Mouse (Mus musculus) gastrocnemius, postnatal 4 days (tissue): ENCODE data around the gene Dppa5a. TPM values are rescaled to one million over a fixed set of nuclear protein-coding genes. Genes with fewer than 3 reads are reported as not detected.
A peak's percentile ranks its signal among the peaks of the same experiment; 100 is the strongest.
"Not testable (repeated sequence)": the region's sequence is repeated elsewhere in the genome, so short reads cannot be mapped to it uniquely, and the experiment has no call there.

Source experiments
- DNase-seq, 2 experiments: peaks; one replicate each; pipeline ENCODE4 v3.0.0; 2021 to 2022; ENCODE audit warnings: low spot score in 2 of 2, mixed read lengths in 2 of 2
- total RNA-seq, 2 experiments: library from RNA; stranded (reverse); gene quantifications; 2 replicates each; pipeline ENCODE4 v1.2.3; 2021

Dppa5a gene
- total RNA-seq, 2 experiments from 2014 or later: not detected

- no peak for DNase-seq
Measured at GRCm38 (mm10) chr9:78365850-78366544, 2.0 kb downstream of the Dppa5a start.

- DNase-seq: no peak
Measured at GRCm38 (mm10) chr9:78364701-78365100, 3.3 kb downstream of the Dppa5a start.

DNA sequence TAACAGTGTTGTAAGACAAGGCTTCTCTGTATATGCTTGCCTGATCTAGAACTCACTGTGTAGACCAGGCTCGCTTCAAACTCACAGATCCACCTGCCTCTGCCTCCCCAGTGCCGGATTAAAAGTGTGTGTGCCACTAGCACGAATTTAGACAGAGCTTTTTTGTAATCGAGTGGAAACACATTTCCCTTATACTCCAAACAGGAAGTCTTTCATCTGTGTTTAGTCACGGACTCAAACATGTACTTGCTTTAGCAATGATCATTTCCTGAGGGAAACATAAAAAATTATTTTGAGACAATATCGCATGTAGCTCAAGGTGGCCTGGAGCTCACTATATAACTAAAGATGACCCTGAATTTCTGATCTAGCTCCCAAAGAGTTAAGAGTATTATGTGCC lies 4.6 kb downstream of the Dppa5a start:
- no peak for DNase-seq

DNA sequence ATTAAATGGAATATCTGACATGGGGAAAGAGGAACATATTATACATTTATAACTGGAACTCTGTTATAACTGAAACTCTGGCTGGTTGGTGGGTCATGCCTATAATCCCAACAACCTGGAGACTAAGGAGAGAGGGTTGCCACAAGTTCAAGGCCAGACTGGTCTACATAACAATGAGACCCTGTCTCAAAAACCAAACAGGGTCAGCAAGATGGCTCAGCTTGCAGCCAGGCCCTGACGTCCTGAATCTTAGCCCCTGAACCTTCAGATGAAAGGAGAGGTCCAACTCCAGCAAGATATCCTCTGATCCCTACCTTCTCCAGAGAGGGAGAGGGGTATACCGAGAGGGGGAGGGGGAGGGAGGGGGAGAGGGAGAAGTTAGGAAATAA lies 7.5 kb downstream of the Dppa5a start:
- DNase-seq: no peak

DNA sequence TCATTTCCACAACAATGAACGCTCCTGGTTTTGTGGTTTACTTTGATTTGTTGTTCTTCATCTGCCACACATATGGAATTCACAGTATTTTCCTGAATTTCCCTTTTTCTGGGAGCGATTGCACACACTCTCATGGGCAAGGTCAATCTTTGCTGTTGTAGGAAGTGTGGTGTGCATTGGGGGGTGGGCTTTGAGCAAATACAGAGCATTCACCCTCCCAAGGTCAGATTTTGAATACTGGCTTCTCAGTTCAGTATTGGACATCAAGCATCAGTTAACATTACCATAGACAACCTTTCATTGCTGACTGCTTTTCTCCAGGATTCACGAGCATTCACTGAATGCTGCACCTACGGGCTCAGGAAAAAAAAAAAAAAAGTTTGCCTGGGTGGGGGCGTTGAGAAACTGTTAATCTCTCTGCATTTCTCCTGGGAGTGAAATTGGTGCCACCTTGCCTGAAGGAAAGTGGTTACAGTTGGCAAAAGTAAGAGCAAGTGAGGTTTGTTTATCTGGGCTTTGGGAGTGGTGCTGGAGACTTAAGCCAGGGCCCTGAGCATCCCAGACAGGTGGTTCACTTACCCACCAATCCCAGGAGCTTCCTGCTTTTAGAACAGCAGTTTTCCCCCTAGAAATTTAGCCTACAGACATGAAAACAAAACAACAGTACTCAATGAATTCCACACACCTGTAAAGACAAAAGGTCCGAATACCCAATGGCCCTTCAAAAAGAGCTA lies 8.1 kb downstream of the Dppa5a start:
- DNase-seq: no peak

GRCm38 (mm10) chr9:78358053-78358452 lies 9.9 kb downstream of the Dppa5a start:
- peak; percentile 22 to 60 for DNase-seq

- DNase-seq: no peak
Measured at GRCm38 (mm10) chr9:78355611-78356010, 12.4 kb downstream of the Dppa5a start, which contains the start of gene Gsta2. Gsta2 (minus strand) TSS chr9:78355788.

DNA sequence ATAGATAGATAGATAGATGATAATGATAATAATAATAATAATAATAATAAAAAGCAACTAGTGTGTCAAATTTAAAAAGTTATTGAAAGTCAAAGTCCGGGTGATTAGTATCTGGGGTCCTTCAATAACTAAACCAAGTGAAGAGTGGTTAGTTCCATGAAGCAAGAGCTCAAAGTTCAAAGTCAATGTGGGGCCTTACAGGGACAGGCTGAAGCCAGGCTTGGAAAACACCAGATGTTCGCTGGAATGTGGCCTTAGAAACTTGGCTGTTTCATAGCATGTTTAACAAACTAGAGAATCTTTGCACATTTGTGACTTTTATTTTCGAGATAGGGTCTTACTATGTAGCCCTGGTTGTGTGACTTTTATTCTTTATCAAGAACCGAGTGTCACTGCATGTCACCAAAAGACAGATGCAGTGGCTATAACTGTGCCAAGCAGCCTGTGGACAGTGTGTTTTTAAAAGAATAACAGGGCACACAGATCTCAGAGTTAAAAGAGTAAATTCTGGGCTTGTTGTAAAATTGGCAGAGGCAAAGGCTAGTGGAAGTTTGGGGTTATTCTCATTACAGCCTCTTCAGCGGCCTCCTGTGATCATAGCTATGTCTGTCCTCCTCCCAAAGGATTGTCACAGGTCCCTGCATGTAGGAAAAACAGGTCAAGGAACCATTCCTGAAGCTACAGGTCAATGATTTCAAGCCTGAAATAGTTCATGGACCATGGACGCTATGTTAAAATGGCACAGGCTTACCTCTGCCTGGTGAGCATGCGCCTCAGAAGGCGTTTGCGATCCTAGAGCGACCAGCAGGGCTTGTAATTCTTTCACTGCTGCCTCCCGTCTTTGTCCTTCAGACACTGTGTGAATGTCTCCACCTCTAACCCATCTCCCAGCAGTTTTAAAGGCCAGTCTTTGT lies 13.1 kb downstream of the Dppa5a start:
- no peak for DNase-seq

- no peak for DNase-seq
Measured at GRCm38 (mm10) chr9:78351504-78352220, 16.3 kb downstream of the Dppa5a start.

DNA sequence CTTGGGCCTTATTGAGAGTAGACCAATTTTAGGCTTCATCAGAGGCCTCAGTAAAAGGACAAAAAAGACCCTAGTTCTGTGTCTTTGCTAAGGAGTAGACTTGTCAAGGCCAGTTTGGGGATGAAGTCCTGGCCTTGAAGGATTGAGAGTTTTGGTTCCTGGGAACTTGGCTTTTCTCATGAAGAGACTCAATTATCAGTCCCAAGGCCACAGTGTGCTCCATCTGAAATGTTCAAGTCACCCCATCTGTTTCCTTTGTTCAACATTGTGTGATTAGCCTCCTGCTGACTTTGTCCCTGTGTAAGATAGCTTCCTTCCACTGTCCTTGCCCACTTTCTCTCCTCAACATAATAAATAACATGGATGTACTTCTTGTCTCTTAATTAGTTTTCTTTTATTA lies 18.0 kb downstream of the Dppa5a start:
- not testable (repeated sequence) for DNase-seq

DNA sequence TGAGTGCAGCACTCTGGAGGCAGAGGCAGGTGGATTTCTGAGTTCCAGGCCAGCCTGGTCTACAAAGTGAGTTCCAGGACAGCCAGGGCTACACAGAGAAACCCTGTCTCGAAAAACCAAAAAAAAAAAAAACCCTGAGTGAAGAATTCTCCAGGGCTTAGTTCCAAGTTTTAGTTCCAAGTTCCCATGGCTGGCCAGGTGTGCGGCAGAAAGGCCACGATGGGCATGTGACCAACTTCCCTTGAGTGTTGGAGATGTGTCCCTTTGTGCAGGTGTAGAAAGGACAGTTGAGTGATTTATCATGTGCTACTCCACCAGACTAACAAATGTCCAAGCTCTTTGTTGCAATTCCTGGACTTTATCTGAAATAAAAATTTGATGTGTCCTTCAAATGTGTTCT lies 18.8 kb downstream of the Dppa5a start:
- not testable (repeated sequence) for DNase-seq

DNA sequence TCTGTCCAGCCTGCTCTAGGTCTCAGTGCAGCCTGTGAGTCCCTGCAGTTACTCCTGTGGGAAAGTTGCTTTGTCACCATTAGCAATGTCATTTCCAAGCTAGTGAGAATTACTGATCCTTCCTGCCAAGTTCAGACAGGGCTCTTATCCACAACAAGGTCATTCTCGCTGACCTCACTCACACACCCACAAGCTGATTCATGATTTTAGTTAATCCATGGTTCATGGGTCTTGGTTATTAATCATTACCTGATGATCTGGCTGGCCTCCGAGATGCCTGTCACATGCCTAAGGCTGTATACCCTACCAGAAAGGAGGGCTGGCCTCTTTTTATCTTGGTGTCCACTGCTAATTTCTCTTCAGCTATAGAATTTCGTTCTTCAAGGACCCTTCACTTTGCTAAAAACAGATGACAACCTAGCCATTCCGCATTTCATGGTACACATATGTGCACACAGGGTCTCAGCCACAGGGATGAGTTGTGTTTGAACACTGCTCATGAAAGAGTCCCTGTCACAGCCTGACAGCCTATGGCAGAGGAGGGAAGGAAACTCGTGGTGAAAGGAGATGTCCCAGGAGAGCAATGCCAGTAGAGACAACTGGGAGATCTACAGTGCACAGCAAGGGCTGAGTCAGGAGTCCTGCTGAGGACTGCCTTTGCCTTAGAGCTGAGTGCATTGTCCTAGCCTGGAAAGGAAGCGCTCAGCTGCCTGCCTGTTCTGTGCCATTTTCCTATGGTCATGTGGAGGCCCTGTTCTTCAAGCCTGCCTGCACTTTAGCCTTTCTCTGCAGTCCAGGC lies 19.6 kb downstream of the Dppa5a start:
- DNase-seq: not testable (repeated sequence)

GRCm38 (mm10) chr9:78347004-78347403 lies 21.0 kb downstream of the Dppa5a start:
- DNase-seq: no peak

DNA sequence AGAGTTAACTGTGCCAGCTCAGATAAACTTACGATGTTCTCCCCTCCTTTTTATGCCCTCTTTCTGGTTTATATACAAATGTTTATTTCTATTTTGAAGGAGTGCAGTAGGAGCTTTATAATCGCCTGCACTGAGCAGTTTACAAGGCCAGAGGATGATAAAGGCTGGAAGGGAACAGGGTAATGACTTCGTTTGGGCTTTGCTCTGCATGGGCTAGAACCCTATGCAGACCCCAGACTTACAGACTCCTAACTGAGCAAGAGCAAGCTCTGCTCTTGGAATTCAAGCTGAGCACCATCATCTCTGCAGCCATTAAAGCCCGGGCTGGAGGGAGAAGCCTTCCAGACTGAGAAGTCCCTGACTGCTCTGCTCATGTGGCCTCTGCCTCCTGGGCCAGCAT lies 22.7 kb downstream of the Dppa5a start:
- DNase-seq: not testable (repeated sequence)

- not testable (repeated sequence) for DNase-seq
Measured at GRCm38 (mm10) chr9:78343055-78343454, 24.9 kb downstream of the Dppa5a start.

DNA sequence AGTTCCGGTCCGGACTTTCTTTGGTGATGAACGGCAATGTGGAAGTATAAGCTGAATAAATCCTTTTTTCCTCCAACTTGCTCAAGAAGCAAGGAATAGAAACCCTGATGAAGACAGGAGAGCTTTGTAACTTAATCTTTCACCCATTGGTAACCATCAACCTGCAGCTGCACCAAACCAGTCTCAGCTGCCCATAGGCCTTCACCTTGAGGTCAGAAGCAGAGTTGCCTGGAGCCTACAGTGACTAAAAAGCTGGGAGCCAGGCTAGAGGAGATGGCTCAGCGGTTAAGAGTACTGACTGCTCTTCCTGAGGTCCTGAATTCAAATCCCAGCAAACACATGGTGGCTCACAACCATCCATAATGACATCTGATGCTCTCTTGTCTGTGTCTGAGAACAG lies 25.5 kb downstream of the Dppa5a start:
- not testable (repeated sequence) for DNase-seq

GRCm38 (mm10) chr9:78340324-78340723 lies 27.7 kb downstream of the Dppa5a start:
- DNase-seq: peak in 1 of 2 experiments; percentile 18

DNA sequence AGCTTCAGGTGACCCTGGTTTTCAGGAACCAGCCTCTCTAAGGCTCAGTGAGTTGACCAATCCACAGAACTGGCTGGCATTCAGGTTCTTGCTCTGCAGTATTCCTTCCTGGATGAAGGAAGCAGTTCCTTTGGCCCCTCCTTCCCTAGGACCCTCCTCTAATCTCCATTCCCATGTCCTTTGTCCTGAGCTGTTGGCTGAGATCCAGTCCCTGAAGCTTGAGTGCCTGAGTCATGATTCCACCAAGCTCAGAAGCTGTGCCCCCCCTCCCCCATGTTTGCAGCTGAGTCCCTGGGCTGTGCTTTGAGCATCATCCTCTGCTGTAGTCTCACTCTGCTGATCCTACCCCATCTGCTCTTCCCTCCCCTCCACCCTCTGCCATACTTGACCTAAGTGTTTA lies 30.9 kb downstream of the Dppa5a start:
- not testable (repeated sequence) for DNase-seq

DNA sequence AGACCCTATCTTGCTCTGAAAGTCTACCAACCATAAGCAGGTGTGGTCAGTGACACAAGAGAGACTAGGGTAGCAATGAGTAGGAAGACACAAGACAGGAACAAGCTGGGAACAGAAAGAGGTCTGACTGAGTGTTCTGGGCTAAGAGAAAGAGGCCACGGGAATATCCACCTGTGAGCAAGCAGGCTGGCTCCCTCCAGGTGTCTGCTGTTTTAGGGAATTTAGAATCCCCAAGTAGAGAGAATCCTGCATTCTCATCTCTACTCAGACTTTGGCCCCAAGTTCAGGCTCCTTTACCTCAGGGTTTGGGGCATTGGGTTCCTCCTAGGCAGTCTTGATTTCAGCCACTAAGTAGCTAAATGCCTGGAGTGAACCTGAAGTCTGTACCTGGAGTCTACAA lies 40.7 kb downstream of the Dppa5a start, which contains the start of gene Omt2b:
Gene Omt2b (plus strand): TSS at position 301 of the 400 bp plus-strand sequence.
- not testable (repeated sequence) for DNase-seq

GRCm38 (mm10) chr9:78319499-78319898 lies 48.5 kb downstream of the Dppa5a start:
- no peak for DNase-seq
